Mouse (Mus musculus): Measurements from ENCODE around the gene Cd63.

Cd63 gene

DNA sequence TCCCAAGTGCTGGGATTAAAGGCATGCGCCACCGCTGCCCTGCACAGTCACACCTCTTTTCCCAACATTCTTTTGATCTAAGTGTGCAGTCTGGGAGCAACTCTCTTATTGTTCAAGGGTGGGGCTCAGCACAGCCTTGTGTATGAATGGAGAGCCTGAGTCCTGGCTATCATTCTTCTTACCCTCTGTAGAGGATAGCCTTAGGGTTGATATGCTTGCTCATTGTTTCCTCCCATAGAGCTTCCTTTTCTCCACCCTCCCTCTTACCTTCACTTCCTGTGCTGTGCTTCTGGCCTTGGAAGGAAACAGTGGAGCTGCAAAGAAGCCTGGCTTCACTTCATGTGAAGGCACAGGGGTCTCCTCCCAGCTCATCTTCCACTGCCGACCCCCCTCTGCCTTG, at the start of gene Cd63:
Gene Cd63, plus strand, starts transcription at position 292 of the 400 bp plus-strand sequence.
- DNase-seq (ENCODE audit: low read depth, low spot score), result no peak

DNA sequence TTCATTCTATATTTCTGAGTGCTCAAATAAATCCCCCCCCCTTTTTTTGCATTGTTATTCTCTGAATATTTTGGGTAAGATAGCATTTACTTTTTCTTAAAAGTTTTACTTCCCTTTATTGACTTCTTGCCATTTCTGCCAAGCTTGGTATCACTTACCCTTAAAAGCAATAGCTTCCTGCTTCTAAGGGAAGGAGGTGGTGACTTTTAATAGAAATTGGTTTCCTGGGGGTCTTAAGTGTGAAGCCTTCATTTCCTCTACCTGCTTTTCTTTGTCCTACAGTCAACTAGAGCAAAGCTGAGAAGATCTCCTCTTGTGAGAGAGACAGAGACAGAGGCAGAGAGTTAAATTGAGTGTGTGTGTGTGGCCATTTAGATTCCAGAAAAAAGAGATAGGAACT, 39.6 kb upstream of the Cd63 start:
- DNase-seq (ENCODE audit: low read depth, low spot score), result no peak

DNA sequence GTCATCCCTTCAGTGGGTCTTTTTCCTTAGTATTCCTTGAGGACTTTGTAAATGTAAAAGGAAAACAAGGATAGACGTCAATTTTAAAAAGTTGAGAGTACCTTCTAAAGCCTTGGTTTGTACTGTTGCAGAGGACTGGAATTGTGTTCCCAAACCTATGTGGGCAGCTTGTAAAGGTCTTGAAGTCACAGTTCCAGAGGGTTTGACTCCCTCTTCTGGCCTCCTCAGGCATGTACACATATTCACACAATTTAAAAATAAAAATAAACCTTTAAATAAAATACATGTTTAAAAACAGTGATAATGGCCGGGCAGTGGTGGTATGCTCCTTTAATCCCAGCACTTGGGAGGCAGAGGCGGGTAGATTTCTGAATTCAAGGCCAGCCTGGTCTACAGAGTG, 34.7 kb upstream of the Cd63 start:
- peak; percentile 45 for DNase-seq (ENCODE audit: low read depth, low spot score)

DNA sequence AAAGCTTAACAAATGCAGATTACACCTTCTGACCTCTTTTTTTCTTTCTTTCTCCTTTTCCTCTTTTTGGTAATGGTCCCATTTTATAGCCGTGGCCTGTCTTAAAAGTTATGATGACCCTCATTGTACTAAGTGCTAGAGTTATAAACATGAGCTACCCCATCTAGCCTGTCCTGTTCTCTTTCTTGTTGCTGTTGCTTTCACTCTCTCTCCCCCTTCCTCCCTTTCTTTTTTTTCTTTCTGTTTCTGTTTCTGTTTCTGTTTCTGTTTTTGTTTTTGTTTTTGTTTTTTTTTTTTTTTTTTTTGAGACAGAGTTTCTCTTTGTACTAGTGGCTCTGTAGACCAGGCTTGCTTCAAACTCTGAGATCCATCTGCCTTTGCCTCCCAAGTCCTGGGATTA, 34.3 kb upstream of the Cd63 start:
- DNase-seq (ENCODE audit: low read depth, low spot score), result no peak

DNA sequence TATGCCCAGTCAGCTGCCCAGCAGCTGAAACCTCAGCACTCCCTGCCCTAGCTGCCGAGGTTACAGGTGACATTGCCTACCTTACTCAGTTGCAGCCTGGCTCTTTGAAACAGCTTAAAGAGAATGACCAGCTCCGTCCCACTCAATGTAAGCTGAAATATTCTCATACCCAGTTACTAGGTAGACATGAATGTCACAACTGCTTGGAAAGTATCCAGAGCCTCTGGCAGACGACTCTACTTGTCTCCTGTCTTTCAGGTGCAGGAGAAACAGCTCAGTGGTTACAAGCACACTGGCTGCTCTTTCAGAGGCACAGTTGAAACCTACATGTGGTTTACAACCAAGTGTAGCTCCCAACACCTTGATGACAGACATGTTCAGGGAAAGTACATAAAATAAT, 30.4 kb upstream of the Cd63 start:
- no peak for DNase-seq (ENCODE audit: low read depth, low spot score)

DNA sequence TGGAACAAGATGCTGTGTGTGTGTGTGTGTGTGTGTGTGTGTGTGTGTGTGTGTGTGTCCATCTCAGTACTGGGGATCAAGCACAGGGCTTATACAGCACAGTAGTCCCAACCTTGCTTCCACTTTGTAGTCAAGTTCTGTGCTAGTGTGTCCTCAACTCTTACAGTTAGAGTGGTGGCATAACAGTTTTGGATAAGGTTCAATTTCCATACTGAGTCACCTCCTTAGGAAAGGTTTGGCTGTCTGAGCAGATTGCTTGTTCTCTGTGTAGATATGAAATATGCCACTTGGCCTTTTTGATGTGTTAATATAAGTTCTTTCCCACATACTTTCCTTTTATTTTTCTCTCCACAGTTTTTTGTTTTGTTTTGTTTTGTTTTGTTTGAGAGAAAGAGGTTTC, 22.5 kb upstream of the Cd63 start:
- peak; percentile 68 for DNase-seq (ENCODE audit: low read depth, low spot score)

DNA sequence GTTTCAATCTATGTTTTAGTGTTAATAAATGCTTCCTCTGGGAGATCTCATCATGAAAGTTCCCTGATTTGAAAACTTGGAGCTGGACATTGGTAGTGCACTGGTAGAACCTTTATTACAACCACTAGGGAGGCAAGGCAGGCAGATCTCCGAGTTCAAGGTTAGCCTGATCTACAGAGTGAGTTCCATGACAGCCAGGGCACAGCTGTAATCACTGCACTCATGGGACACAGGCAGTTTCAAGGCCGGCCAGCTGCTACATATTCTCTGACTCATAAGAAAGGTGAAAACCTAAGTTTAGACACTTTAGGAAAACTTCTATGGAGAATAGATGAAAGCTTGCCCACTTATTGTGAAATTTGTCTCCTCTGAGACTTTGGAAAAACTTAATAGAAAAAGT, 22.0 kb upstream of the Cd63 start:
- no peak for DNase-seq (ENCODE audit: low read depth, low spot score)

DNA sequence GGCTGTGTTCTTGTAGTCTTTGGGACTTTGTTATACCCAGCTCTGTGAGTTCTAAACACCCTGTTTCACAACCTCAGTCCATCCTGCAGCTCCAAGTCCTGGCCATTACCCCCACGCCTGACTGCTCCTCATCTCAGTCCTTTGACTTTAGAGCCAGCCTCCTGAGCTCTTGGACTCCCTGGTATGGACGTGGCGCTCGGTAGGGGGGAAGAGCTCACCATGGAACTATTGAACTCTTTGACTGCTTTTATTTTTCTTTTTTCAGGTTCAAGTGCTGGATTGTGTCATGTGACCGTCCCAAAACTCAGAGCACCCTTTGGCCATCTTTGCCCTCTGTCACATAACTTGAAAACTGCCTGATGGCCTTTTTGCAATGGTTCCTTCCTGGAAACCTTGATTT, 18.7 kb upstream of the Cd63 start:
- DNase-seq (ENCODE audit: low read depth, low spot score), result no peak

DNA sequence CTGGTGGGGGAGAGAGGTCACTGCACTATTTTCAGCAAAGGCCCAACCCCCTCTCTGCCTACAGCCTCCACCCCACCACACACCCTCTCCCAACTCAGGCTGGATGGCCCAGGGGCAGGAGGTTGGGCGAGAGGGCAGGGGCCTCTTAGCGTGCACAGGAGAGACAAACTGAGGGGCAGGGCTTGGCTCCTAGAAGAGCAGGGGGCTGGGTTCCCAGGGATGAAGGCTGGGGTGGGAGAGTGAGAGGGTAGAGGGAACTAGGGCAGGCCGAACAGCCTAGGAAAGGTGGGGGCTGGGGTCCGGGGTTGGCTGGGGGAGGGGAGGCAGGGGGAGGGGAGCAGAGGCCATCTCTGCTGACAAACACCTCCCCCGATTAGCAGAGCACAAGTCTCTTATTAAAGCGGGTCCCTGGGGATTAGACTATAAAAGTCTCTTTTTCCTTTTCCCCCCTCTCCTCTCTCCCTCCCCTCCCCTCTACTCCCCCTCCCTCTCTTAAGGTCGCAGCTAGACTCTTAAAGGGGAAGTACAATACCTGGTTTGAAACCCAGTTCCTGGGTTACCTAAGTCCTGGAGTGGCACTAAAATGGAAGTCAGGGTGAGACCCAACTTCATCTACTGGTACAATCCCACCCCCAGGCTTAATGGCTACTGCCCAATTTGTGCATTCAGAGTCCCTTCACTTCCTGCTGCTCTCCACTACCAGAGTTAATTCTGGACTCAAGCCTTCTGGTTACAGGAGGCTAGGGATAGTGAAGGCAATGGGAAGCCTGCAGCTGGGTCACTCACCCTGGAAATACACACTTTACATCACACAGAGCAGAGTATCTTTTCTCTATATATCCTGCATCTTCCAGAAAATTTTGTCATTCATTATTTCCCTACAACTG, 11.6 kb upstream of the Cd63 start:
- no peak for DNase-seq (ENCODE audit: low read depth, low spot score)

DNA sequence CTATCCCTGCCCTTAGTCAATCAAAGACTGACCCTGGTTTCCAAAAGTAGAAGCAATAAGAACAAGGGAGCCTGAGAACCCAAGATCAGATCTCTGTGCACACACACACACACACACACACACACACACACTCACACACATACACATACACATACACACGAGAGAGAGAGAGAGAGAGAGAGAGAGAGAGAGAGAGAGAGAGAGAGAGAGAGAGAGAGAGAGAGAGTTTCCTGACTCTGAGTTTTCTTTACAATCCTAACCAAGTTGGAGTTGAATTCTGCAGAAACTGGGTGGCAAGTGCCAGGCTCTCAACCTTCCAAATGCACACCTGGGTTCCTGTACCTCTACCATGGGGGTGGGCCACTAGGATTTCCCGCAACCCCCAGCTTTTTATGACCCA, 10.9 kb upstream of the Cd63 start:
- DNase-seq (ENCODE audit: low read depth, low spot score), result no peak

DNA sequence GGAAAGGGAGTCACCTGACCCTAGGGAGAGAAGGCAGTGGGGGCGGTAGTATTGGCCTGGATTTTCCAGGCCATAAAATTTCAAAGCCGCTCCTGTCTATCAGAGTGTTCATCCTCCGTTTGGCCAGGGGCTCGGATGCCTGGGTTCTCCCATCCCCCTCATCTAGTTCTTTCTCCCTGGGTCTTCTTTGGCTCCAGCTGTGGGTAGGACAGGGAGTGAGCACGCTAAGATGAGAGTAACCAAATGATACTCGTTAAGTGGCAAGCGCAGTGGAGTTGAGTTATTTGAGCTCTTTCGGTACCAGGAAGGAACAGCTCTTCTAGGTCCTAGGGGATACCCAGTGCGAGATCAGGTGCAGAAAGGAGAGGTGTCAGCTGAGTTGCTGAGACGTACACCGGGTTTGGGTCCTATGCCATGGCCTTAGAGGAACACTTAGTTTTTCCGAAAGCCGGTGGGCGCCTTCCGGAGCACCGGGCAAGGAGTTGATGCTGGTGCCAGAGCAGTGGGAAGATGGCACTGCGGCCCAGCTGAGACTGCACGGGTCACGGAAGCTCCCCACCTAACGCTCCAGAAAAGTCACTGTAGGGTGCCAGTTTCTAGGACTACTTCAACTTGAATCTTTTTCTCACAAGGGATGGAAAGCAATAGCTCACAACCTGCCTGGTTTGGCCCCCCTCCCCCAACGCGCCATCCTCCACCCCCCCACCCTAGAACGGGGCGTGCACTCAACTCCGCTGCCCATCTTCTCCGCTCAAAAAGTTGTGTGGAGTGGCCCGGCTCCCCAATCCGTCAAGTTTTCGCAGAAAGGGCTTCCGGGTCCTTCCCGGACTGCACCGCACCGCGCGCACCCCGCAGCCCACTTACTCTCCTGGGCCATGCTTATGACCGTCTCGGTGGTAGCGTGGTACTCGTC, 10.2 kb upstream of the Cd63 start:
- no peak for DNase-seq (ENCODE audit: low read depth, low spot score)

DNA sequence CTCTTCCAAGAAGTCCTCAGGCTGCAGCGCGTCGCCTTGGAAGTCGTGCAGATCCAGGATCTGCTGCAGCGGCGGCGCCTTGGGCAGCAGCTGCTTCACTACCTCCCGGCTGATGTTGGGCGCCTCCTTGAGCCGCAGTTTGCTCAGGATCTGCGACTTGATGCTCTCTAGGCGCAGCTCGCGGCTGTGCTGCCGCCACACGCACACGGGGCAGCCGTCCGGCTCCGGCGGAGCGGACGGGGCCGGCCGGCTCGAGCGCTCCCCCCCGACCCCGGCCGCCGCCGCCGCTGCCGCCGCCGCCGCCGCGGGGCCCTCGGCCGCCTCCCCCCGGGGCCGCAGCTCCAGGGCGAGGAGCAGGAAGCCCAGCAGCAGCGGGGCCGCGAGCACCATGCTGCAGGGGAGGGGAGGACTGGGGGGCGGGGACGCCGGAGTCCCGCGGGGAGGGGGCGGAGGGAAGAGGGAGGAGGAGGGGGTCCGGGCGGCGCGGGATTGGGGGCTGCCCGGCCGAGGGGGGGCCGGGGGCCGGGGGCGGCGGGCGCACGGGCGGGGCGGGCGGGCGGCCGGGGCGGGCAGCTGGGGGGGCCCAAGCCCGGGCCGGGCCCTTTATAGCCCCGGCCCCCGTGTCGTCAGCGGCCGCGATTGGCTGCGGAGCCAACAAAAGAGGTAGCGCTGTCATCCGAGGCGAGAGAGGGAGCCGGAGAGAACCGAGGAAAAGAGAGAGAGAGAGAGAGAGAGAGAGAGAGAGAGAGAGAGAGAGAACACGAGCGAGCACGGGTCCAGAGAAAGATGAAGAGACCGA, 9.3 kb upstream of the Cd63 start, which contains the start of gene Gdf11:
Gene Gdf11, minus strand, starts transcription at position 423 of the 799 bp plus-strand sequence.
- DNase-seq (ENCODE audit: low read depth, low spot score), result peak; percentile 64

DNA sequence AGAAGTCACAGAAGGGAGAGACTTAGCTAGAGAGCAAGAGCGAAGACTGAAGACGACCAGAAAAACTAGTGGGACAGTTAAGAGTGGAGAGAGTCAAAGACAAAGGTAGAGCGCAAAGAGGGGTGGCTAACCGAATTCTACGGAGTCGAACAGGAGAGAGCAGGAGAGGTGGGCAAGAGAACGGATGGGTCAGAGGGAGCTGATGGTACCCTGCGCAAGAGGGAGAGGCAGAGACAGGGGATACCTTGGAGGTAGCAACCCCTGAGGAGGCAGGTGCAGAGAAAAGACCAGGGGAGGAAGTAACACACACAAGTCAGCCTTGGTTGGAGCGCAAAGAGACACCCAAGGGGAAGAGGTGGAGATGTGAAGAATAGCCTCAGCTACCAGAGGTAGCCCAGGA, 8.5 kb upstream of the Cd63 start:
- no peak for DNase-seq (ENCODE audit: low read depth, low spot score)

DNA sequence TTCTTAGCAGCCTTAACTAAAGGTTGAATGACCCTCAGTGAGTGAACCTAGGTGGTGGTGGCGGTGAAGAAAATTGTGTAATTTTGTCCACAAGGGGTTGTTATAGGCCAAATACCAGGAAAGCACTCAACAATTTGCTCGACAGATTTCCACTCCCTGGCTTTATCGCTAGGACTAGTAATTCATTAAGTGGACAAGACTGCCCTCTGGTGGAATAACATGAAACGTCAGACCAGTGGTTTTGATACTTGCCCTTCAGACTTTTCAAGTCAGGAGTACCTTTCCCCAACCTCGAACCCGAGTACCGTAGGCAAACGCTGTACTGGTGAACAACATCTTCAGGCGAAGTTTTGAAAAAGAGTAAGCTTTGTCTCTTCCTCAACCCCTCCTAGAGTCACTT, 5.4 kb upstream of the Cd63 start:
- DNase-seq (ENCODE audit: low read depth, low spot score), result peak; percentile 95

DNA sequence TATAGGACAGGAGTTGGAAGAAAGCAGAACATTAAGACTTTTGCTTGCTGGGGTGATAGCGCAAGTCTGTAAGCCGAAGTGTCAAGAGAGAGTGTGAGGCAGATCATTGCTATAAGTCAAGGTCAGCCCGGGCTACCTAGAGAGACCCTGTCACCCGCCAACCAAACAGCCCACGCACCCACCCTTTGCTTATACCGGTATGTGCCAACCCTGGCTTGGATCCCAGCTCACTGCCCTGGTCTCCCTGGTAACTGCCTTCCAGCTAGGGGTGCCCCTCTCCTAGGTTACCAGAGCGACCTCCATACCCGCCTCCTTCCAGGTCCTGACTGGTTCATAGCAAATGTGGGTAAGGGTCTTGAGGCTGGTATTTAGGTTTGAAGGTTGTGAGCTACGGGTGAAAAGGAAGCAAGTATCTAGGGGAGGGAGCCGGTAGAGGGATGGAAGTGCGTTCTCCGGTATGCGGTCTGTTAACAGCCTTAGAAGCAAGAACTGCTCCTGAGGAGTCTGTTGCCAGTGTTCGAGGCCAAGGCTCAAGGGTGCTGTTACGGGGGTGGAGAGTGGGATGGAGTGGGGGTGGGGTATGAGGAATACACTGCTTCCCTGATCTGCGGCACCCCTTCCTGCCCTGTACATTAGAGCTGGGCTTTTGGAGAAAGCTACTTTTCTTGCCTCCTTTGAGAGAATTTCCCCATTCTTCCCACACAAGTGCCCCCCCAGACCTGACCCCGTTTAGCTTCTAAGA, 4.7 kb upstream of the Cd63 start:
- no peak for DNase-seq (ENCODE audit: low read depth, low spot score)

DNA sequence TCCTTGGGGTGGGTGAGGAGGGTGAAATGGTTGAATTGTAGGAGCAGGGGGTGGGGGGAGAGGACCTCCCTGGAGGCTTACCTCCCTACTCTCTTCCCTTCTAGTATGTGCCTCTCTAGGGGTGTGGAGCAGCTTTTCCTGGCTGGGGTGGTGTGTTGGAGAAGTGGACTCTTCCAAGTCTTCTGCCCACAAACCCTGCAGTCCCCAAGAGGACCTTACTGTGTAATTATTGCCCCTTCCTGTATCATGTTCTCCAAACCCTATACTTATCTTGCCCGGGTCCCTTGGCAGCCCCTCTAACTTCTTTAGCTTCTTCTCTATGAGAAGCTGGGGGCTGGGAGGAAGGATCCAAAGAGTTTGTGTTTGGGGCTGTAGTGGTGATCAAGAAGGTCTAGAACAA, 4.0 kb upstream of the Cd63 start:
- DNase-seq (ENCODE audit: low read depth, low spot score), result no peak

DNA sequence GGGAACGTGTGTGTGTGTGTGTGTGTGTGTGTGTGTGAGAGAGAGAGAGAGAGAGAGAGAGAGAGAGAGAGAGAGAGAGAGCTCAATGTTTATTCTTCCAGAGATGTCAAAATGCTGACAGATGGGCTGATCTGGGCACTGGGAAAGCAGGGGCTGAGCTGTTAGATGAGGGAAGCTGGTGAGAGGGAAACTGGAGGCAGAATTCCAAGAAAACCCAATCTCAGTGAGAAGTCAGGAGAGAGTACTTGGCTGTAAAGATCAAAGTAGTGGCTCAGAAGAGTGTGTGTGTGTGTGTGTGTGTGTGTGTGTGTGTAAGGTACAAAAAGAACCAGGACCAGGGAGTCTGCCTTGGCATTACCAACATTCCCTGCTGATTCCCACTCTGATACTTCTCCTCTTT, 3.3 kb upstream of the Cd63 start:
- DNase-seq (ENCODE audit: low read depth, low spot score), result no peak

DNA sequence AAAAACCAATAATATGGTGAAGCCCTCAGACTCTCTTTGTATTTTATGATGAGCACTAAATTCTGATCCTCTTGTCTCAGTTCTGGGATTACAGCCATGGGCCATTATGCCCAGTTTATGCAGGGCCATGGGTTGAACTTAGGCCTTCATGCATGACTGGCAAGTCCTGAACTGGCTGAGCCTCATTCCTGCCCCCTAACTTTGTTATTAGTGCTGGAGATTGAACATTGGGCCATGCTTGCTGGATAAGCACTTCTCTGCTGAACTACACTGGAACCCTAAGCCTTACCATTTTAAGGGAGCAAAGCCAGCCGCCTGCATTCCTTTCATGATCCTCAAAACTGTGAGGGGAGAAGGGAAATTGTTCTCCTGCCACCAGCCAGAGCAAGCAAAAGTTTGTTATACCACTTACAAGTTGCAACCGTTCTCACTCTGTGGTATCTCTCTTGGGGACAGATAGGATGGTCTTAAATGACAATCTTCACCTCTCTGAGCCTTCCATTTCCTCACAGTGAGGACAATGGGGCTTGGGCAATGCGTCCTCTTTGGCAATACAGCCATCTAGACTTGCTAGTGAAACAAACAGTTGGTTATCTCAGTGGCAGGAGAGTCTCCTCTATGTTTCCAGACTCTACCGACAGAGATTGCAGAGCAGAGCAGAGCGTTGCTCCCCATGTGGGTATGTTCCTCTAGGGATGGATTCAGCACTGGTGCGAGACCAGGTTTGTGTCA, 864 bp upstream of the Cd63 start:
- DNase-seq (ENCODE audit: low read depth, low spot score), result no peak

DNA sequence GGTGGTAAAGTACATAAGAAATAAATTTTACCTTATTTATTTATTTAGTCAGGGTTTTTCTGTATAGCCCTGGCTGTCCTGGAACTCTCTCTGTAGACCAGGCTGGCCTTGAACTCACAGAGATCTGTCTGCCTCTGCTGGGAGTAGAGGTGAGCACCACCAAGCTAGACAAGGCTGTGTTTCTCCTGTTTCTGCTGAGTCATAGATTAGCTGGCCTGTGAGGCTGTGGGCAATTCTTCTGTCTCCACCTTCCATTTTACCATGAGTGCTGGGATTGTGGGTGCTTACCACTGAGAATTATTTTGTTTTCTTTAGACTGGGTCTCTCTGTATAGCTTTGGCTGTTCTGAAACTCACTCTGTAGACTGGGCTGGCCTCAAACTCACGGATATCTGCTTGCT, 620 bp downstream of the Cd63 start:
- no peak for DNase-seq (ENCODE audit: low read depth, low spot score)

DNA sequence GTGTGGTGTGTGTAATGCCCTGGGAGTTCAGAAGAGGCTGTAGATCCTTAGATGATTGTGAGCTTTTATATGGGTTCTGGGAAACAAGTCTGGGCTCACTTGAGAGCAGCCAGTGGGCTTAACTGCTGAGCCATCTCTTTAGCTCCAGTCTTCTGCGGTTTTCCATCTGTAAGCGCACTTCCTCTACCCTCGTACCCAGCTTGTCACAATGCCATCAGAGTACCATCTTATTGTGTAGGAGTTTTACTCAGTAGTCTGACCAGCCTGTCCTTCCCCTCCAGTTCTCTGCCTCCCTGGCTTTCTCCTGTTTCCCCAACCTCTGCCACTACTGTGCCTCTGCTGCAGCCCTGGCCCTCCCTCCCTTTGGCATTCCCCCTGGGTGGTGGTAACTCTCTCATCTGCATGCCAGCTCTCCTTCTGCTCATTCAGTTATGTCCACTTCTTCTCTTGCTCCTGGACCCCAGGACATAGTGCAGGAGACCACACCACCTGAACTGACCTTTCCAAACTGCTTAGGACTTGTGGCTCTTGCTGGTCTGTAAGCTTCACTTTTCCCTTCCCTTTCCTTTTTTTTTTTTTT, 1.7 kb downstream of the Cd63 start:
- DNase-seq (ENCODE audit: low read depth, low spot score), result no peak
